Comparison of ENCODE assay signal across 8 mouse cellular contexts in genomic region chrX:7604879-7605574, GRCm38 (mm10). TPM values are rescaled to one million over a fixed set of nuclear protein-coding genes. Genes with fewer than 3 reads are reported as not detected.
A peak's percentile ranks its signal among the peaks of the same experiment; 100 is the strongest.
DNase-seq lines count a peak whose midpoint lies in the region; ATAC-seq and TF ChIP-seq lines count a peak whose summit lies in the region.

Gene Ccdc22 (minus strand): TSS chrX:7605517.

- WGBS in heart, embryonic 11.5 days (ENCODE audit: insufficient replicate concordance), result 25% methylated on average over 28 of the region's 28 CpGs
- whole genome bisulfite sequencing in kidney, embryonic 16.5 days, result 26% methylated on average over 28 of the region's 28 CpGs
- WGBS in liver, adult 2 months, result 0% methylated on average over 28 of the region's 28 CpGs

- H3K9ac ChIP-seq in heart, embryonic 11.5 days (ENCODE audit: low read depth, low read length), result peak within 1 kb of the TSS; percentile 62
- H3K9ac ChIP-seq in kidney, embryonic 16.5 days (replicated peaks; ENCODE audit: low read length), result peak within 1 kb of the TSS; percentile 65
- H3K9ac ChIP-seq in liver, adult 2 months (ENCODE audit: low read depth, low read length), result peak within 1 kb of the TSS; percentile 94

- TF ChIP-seq POLR2A in liver, adult 2 months (IDR thresholded peaks at IDR 0.05; ENCODE audit: extremely low read depth, insufficient read depth, low read length), result no peak
- no peak for TF ChIP-seq POLR2A in myocyte (IDR thresholded peaks at IDR 0.05; ENCODE audit: insufficient read length, low read depth)

- H3K27me3 ChIP-seq in heart, embryonic 11.5 days (ENCODE audit: control insufficient read depth, insufficient read depth, low read length), result peaks cover under 1% of the 10 kb centered on the region; the same call in 1 of the 2 replicates
- H3K27me3 ChIP-seq in kidney, embryonic 16.5 days (ENCODE audit: insufficient read depth, low read length), result no peaks in the 10 kb centered on the region; the same call in 1 of the 2 replicates
- H3K27me3 ChIP-seq in liver, adult 2 months (ENCODE audit: control insufficient read depth, insufficient read depth, low read length), result peaks cover under 1% of the 10 kb centered on the region; the same call in 1 of the 2 replicates
- H3K27me3 ChIP-seq in myocyte (ENCODE audit: control insufficient read depth, insufficient read depth, insufficient read length), result no peaks in the 10 kb centered on the region
- no peaks in the 10 kb centered on the region for H3K27me3 ChIP-seq in splenic B cell, adult 2 months (ENCODE audit: control insufficient read depth, insufficient read depth, low read length, poor library complexity, severe bottlenecking)

- no peak for TF ChIP-seq CTCF in liver, adult 2 months (IDR thresholded peaks at IDR 0.05; ENCODE audit: low read depth, low read length)

- H3K4me1 ChIP-seq in heart, embryonic 11.5 days (ENCODE audit: control insufficient read depth, insufficient read depth, low read length), result no peaks in the 10 kb centered on the region
- H3K4me1 ChIP-seq in kidney, embryonic 16.5 days (ENCODE audit: insufficient read depth, low read length), result no peaks in the 10 kb centered on the region
- H3K4me1 ChIP-seq in liver, adult 2 months (ENCODE audit: control insufficient read depth, insufficient read depth, low read length), result no peaks in the 10 kb centered on the region

- no peak within 1 kb of the TSS for H3K27ac ChIP-seq in heart, embryonic 11.5 days (ENCODE audit: low read depth, low read length)
- H3K27ac ChIP-seq in kidney, embryonic 16.5 days (ENCODE audit: low read length), result no peak within 1 kb of the TSS
- H3K27ac ChIP-seq in liver, adult 2 months (replicated peaks; ENCODE audit: insufficient read depth, low read depth, low read length), result peak within 1 kb of the TSS; percentile 45; the same call in 1 of the 2 replicates

- no peaks in the 10 kb centered on the region for H3K79me2 ChIP-seq in liver, adult 2 months (ENCODE audit: control insufficient read depth, insufficient read depth, low read length)
- H3K79me2 ChIP-seq in myocyte (ENCODE audit: control insufficient read depth, insufficient read depth), result peaks cover 3% of the 10 kb centered on the region

- H3K36me3 ChIP-seq in heart, embryonic 11.5 days (ENCODE audit: control insufficient read depth, insufficient read depth, low read length), result no peaks in the 10 kb centered on the region
- no peaks in the 10 kb centered on the region for H3K36me3 ChIP-seq in kidney, embryonic 16.5 days (ENCODE audit: insufficient read depth, low read length)
- peaks cover 3% of the 10 kb centered on the region; the same call in 1 of the 2 replicates for H3K36me3 ChIP-seq in liver, adult 2 months (ENCODE audit: control insufficient read depth, insufficient read depth, low read length)
- no peaks in the 10 kb centered on the region for H3K36me3 ChIP-seq in myocyte (ENCODE audit: control insufficient read depth, insufficient read depth)
- H3K36me3 ChIP-seq in splenic B cell, adult 2 months (ENCODE audit: control insufficient read depth, insufficient read depth, low read length, poor library complexity, severe bottlenecking), result no peaks in the 10 kb centered on the region

- peak; percentile 77 to 81 for DNase-seq in B cell, adult 2 months
- DNase-seq in brain, adult 2 months (ENCODE audit: low read depth, low spot score), result peak; percentile 95
- peak; percentile 77 for DNase-seq in liver, adult 2 months (ENCODE audit: extremely low read depth, low read depth, low spot score)
- DNase-seq in splenic B cell, adult 2 months (ENCODE audit: low read depth, low spot score), result peak; percentile 83

- no peak within 1 kb of the TSS for H3ac ChIP-seq in myocyte (ENCODE audit: control insufficient read depth, insufficient read length)

- peak within 1 kb of the TSS; percentile 61 for H3K4me2 ChIP-seq in heart, embryonic 11.5 days
- H3K4me2 ChIP-seq in kidney, embryonic 16.5 days (replicated peaks; ENCODE audit: low read depth, low read length), result peak within 1 kb of the TSS; percentile 56
- H3K4me2 ChIP-seq in myocyte (ENCODE audit: low read depth), result peak within 1 kb of the TSS; percentile 76

- peak within 1 kb of the TSS; percentile 50 for H3K4me3 ChIP-seq in heart, embryonic 11.5 days (ENCODE audit: low read depth, low read length)
- peak within 1 kb of the TSS; percentile 55 for H3K4me3 ChIP-seq in kidney, embryonic 16.5 days (ENCODE audit: low read length)
- H3K4me3 ChIP-seq in liver, adult 2 months (ENCODE audit: insufficient read depth, low read depth, low read length), result peak within 1 kb of the TSS; percentile 86
- peak within 1 kb of the TSS; percentile 33 for H3K4me3 ChIP-seq in myocyte

- peak; percentile 99 for ATAC-seq in erythroblast, adult 5-6 weeks (replicated peaks; ENCODE audit: low FRiP score, poor library complexity, severe bottlenecking)
- ATAC-seq in heart, embryonic 11.5 days (replicated peaks; ENCODE audit: insufficient number of reproducible peaks, low FRiP score, low TSS enrichment), result peak; percentile 84
- peak; percentile 96 for ATAC-seq in kidney, embryonic 16.5 days (ENCODE audit: low FRiP score, low TSS enrichment)

- H3K9me3 ChIP-seq in heart, embryonic 11.5 days (replicated peaks; ENCODE audit: control insufficient read depth, low read length), result no peaks in the 10 kb centered on the region
- no peaks in the 10 kb centered on the region for H3K9me3 ChIP-seq in kidney, embryonic 16.5 days (ENCODE audit: low read length)

TF ChIP-seq in myocyte, 11 proteins besides CTCF, POLR2A, EP300 and RAD21:
- TF ChIP-seq USF1 (IDR thresholded peaks at IDR 0.05; ENCODE audit: low read depth) (peak; percentile 99), TCF3 (IDR thresholded peaks at IDR 0.05; ENCODE audit: insufficient read length, low read depth) (no peak), CEBPB (IDR thresholded peaks at IDR 0.05; ENCODE audit: insufficient read depth, poor library complexity, severe bottlenecking) (peak; percentile 28; the same call in 1 of the 2 replicates), MAX (IDR thresholded peaks at IDR 0.05; ENCODE audit: low read depth) (no peak), E2F4 (IDR thresholded peaks at IDR 0.05; ENCODE audit: insufficient read depth) (no peak)
TF ChIP-seq in myocyte: peak in this region for 2.

RNA-seq across cellular contexts. Expression of gene Ccdc22, which starts in this region (rescaled TPM):
- total RNA-seq in erythroblast, adult 5-6 weeks (2015; ENCODE audit: low replicate concordance), result 3.1 and 4.0 TPM in 2 replicates
- total RNA-seq in erythroblast, adult 5-6 weeks (2017; ENCODE audit: low replicate concordance), result 6.0 and 6.4 TPM in 2 replicates
- polyA plus RNA-seq in heart, embryonic 11.5 days (2014; fragmentation: Nextera tagmentation; extraction: Ambion mirVana), result 17.4 and 18.7 TPM in 2 replicates
- 35.3 and 36.6 TPM in 2 replicates for polyA plus RNA-seq in kidney, embryonic 16.5 days (2015; fragmentation: Nextera tagmentation; extraction: Ambion mirVana)
- 9.1 and 13.2 TPM in 2 replicates for total RNA-seq in liver, adult 2 months (2014; rRNA removed)
- polyA plus RNA-seq in liver, adult 2 months (2012; rRNA removed), result 10.8 and 12.3 TPM in 2 replicates
- polyA plus RNA-seq in myocyte (2012; fragmentation: generic; extraction: Trizol), result 28.8 TPM

Comparison
In these comparisons a context has a peak if more than half of its experiments do, and no peak if none do; other contexts are left out.
1. H3K4me3 ChIP-seq: peak in every context shown above with its lines; median percentile 86 in liver, adult 2 months; 55 in kidney, embryonic 16.5 days; 50 in heart, embryonic 11.5 days; 33 in myocyte.